Mouse (Mus musculus) embryonic fibroblast, embryonic 13.5 days (primary cell): ENCODE results near the gene Ggt6. TPM values are rescaled to one million over a fixed set of nuclear protein-coding genes. Genes with fewer than 3 reads are reported as not detected.

ENCODE experiments used
- H3K27ac ChIP-seq: 2 replicates; pipeline ENCODE4 v1.5.1; 2012; ENCODE audit warnings: low read length, control low read depth, inconsistent platforms; ENCODE audit not compliant: insufficient read depth
- H3K4me1 ChIP-seq: 2 replicates; pipeline ENCODE4 v1.6.1; 2011; ENCODE audit warnings: low read length; ENCODE audit not compliant: control insufficient read depth, insufficient read depth
- H3K4me3 ChIP-seq: 2 replicates; pipeline ENCODE4 v1.5.1; 2011; ENCODE audit warnings: mild to moderate bottlenecking, control low read depth, low read length; ENCODE audit not compliant: insufficient read depth
- CTCF ChIP-seq: IDR thresholded peaks from 2 replicates; pipeline ENCODE4 v1.5.1; 2011; ENCODE audit warnings: mild to moderate bottlenecking, control low read depth, low read length, moderate library complexity, borderline replicate concordance; ENCODE audit not compliant: insufficient read depth
- POLR2A ChIP-seq: IDR thresholded peaks from 2 replicates; pipeline ENCODE4 v1.6.1; 2011; ENCODE audit warnings: low read depth, mild to moderate bottlenecking, control low read depth, low read length, moderate library complexity
- polyA plus RNA-seq: library from polyadenylated mRNA; stranded (reverse); fragments of >200 nt; gene quantifications from 2 replicates; pipeline ENCODE4 v1.2.4, GENCODE M21; 2011; ENCODE audit warnings: low read depth; ENCODE audit not compliant: missing spikeins, insufficient read length

The Ggt6 gene
- polyA plus RNA-seq, 1 experiment = not detected

DNA sequence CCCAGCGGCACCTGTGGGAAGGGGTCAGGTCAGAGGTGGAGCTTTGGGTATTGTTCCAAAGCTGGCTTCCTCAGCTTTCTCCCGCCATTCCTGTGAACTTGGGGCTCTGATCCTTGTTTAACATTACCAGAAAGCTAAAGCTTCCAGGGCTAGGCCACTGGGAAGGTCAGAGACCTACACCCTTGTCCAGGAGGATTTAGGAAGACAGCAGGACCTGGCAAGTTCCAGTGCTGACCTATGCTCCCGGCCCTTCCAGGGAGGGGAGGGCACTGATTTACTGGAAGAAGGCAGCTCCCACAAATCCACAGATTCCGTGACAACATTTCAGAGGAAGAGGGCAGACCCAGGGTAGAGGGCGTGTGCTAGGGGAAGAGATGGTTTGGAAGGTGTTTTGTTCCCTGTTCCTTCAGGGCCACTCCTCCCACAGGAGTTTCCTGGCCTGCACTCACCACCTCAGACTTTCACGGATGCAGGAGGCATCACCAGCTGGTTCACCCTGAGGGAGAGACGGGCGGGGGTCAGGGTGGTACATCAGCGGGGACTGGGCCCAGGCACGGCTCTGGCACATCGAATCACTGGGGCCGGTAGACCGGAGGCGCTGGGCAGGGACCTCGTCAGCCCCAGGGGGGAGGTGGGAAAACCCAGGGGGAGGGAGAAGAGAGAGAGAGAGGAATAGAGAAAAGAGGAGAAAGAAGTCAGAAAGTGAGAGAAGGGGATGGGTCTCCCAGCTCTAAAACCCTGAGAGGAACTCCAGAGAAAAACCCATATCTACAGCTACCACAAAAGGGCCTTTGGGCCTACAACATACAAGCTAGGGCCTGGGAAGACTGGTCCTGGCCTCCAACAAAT, 18.0 kb downstream of the Ggt6 start:
- no peak for TF ChIP-seq CTCF
- no peak for TF ChIP-seq POLR2A
- Histone ChIP-seq H3K4me3 (no peak overlapping the region), H3K4me1 (no peaks in the 10 kb centered on the region), H3K27ac (no peak overlapping the region)

- TF ChIP-seq CTCF (no peak), POLR2A (no peak)
- no peak overlapping the region for H3K27ac ChIP-seq
- H3K4me3 ChIP-seq = no peak overlapping the region
- H3K4me1 ChIP-seq = no peaks in the 10 kb centered on the region
Observed at GRCm38 (mm10) chr11:72455694-72456093, 20.4 kb downstream of the Ggt6 start.

DNA sequence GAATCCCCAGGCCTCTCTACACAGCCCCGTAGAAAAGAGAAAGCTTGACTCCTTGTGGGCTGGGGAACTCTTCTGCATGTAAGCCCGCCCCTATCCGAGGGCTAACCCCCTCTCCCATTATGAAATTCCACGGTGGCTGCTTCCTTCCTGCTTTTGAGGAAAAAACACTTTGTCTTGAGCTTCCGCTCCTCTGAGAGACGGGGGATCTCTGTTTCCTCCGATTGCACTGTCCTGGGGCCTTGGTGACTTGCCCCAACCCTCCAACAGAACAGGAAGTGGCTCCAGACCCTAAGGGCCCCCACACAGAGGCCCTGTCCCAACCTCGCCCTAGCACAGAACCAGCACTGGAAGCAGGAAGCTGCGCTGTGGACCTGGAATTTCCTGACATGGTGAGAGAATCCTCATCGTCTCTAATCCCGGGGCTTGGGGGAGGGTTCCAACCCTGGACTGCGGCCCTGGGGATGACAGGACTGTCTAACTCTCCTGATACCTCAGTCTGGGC, 22.7 kb downstream of the Ggt6 start:
- no peak for TF ChIP-seq POLR2A
- Histone ChIP-seq H3K4me1 (no peaks in the 10 kb centered on the region), H3K27ac (no peak overlapping the region), H3K4me3 (no peak overlapping the region)

DNA sequence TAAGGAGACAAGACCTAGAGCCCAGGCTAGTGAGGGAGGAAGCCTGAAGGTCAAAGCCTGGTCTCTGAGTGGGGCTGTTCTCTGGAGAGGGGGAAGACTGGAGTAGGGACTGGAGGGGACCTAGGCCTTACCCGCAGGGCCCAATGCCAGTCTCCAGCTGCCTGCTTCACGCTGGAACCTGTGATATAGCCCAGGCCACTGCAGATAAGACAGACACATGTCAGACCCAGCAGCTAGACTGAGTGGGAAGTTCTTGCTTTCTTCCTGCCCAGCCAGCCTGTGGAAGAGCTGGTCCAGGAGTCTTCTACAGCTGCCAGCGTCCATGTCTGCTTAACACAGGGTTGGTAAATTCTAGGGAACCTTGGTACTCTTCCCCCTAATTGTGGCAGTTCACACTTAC, 23.2 kb downstream of the Ggt6 start:
- Histone ChIP-seq H3K27ac (no peak overlapping the region), H3K4me1 (no peaks in the 10 kb centered on the region), H3K4me3 (no peak overlapping the region)
- TF ChIP-seq CTCF (no peak), POLR2A (no peak)

- TF ChIP-seq CTCF (no peak), POLR2A (no peak)
- no peaks in the 10 kb centered on the region for H3K4me1 ChIP-seq
- H3K27ac ChIP-seq = no peak overlapping the region
- no peak overlapping the region for H3K4me3 ChIP-seq
Observed at GRCm38 (mm10) chr11:72461500-72461981, 26.2 kb downstream of the Ggt6 start.

GRCm38 (mm10) chr11:72464821-72465220, 29.5 kb downstream of the Ggt6 start:
- Histone ChIP-seq H3K4me3 (no peak overlapping the region), H3K27ac (no peak overlapping the region), H3K4me1 (peaks cover 5% of the 10 kb centered on the region; the same call in 1 of the 2 replicates)
- TF ChIP-seq POLR2A (no peak), CTCF (no peak)

DNA sequence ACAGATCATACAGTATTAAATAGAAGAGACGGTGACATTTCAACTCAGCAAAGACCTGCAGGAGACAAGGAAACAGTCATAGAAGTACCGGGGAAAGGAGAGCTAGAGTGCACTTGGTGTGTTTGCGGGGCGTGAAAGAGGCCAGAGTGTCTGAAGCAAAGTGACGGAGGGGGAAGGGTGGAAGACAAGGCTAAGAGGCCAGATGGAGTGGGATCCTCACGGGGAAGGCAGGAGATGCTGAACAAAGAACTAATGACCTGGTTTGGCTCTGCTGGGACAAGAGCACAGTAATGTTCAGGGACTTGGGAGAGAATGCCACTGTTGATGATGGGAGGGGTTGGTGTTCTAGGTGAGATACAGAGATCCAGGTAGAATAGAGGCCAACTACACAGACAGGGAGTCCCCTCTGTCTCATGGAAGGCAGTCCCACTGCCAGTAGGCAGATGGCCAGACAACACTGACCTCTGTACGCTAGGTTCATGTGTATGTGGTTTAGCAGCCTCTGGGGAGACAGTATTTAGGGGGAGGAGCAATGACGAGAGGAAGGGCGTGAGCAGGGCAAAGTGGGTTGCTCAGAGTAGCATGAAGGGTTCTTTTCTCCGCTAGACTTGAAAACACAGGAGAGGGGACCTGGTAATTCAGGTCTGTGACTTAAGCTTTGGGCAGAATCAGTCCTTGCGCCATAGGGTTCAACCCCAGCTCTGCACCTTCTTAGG, 30.8 kb downstream of the Ggt6 start:
- no peak overlapping the region for H3K4me3 ChIP-seq

GRCm38 (mm10) chr11:72466694-72467507, 31.6 kb downstream of the Ggt6 start:
- TF ChIP-seq CTCF = no peak
- no peak for TF ChIP-seq POLR2A
- no peak overlapping the region for H3K4me3 ChIP-seq
- H3K4me1 ChIP-seq = peaks cover 5% of the 10 kb centered on the region; the same call in 1 of the 2 replicates
- 0 out of 2 replicates have a peak overlapping the region, but pooled peaks have one; percentile 21 for H3K27ac ChIP-seq

More for the DNA sequence above, 30.8 kb downstream of the Ggt6 start:
- TF ChIP-seq POLR2A (no peak), CTCF (no peak)
- Histone ChIP-seq H3K27ac (no peak overlapping the region), H3K4me1 (peaks cover 5% of the 10 kb centered on the region; the same call in 1 of the 2 replicates)

- H3K4me1 ChIP-seq = peaks cover 5% of the 10 kb centered on the region; the same call in 1 of the 2 replicates
Observed at GRCm38 (mm10) chr11:72468525-72468924, 33.2 kb downstream of the Ggt6 start.

More at GRCm38 (mm10) chr11:72468525-72468924, 33.2 kb downstream of the Ggt6 start:
- Histone ChIP-seq H3K4me3 (no peak overlapping the region), H3K27ac (no peak overlapping the region)
- TF ChIP-seq CTCF (no peak), POLR2A (no peak)
